Mouse (Mus musculus): ENCODE data around the gene Shf. TPM values are rescaled to one million over a fixed set of nuclear protein-coding genes. Genes with fewer than 3 reads are reported as not detected.

Gene Shf
- 20.1 and 24.0 TPM in 2 replicates for polyA plus RNA-seq (2012; rRNA removed)

GRCm38 (mm10) chr2:122368995-122369739 lies at the start of gene Shf:
Shf (minus strand) TSS chr2:122369162.

GRCm38 (mm10) chr2:122315372-122315771 lies 53.6 kb downstream of the Shf start, which contains the start of gene Duox1:
Duox1 (plus strand) TSS chr2:122315672.

GRCm38 (mm10) chr2:122313536-122313935 lies 55.4 kb downstream of the Shf start, which contains the start of gene Duoxa1:
Duoxa1 (minus strand) TSS chr2:122313730.

Other genes with a start within 250 kb of the Shf start
- 290 and 301 TPM in 2 replicates for gene B2m, start 221.5 kb downstream of the Shf start, polyA plus RNA-seq (2012; rRNA removed)
- gene Trim69, start 208.5 kb downstream of the Shf start, polyA plus RNA-seq (2012; rRNA removed), result not detected in 2 replicates
- 1.7 and 2.3 TPM in 2 replicates for gene Patl2, start 183.0 kb downstream of the Shf start, polyA plus RNA-seq (2012; rRNA removed)
- not detected in 2 replicates for gene Terb2, start 182.9 kb downstream of the Shf start, polyA plus RNA-seq (2012; rRNA removed)
- gene Sord, start 134.4 kb downstream of the Shf start, polyA plus RNA-seq (2012; rRNA removed), result 8.9 and 11.9 TPM in 2 replicates
- 1.3 and 1.8 TPM in 2 replicates for gene Duox2, start 70.7 kb downstream of the Shf start, polyA plus RNA-seq (2012; rRNA removed)
- 2.7 and 3.2 TPM in 2 replicates for gene Duoxa2, start 70.3 kb downstream of the Shf start, polyA plus RNA-seq (2012; rRNA removed)
- 0.73 and 1.3 TPM in 2 replicates for gene Duoxa1, start 55.4 kb downstream of the Shf start, polyA plus RNA-seq (2012; rRNA removed)
- 0.18 and 0.28 TPM in 2 replicates for gene Duox1, start 53.5 kb downstream of the Shf start, polyA plus RNA-seq (2012; rRNA removed)
- 0.69 and 1.0 TPM in 2 replicates for gene Slc28a2, start 57.3 kb upstream of the Shf start, polyA plus RNA-seq (2012; rRNA removed)
- gene Gm14085, start 115.8 kb upstream of the Shf start, polyA plus RNA-seq (2012; rRNA removed), result 0.29 and 0.32 TPM in 2 replicates
- 22.1 and 28.6 TPM in 2 replicates for gene Gatm, start 242.1 kb upstream of the Shf start, polyA plus RNA-seq (2012; rRNA removed)